Comparison of ENCODE assay signal across 15 mouse cellular contexts in the genomic region with DNA sequence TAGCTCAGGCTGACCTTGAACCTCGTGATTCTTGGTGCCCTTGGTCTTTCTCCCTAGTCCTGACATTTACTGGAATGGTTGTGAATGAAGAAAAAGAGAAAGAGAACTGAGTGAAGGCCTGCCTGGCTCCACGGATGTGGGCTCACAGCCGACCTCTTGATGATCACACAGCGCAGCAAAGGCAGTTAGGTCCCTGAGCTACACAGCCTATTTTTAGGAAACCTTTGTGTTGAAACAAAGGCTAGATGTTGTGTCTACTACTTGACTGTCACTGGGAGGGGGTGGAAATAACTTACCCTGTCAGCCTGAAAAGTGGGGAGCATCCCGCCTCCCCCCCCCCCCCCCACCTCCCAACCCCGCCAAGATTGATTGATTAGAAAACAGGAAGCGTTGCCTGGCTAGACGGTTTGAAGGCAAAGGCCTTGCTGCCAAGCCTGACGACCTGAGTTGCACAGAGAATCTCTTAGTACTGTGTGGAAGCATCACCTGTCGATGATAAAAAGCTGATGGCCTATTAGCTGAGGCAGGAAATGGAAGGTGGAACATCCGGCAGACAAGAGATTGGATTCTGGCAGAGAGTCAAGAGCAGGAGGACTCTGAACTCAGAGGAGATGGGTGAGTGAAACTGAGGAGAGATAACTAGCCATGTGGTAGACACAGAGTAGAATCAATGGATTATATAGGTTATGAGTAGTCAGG. TPM values are rescaled to one million over a fixed set of nuclear protein-coding genes. Genes with fewer than 3 reads are reported as not detected.
DNase-seq lines count a peak whose midpoint lies in the region; ATAC-seq and TF ChIP-seq lines count a peak whose summit lies in the region.
"Had no signal": no experiment of that assay in that cellular context is flagged by ENCODE, and none has a peak within 500 bp of the region (broad histone marks: within the 10 kb centered on the region; RNA-seq: fewer than 3 reads in every experiment).

No protein-coding gene starts in this region.

- WGBS in thymus, adult 2 months: 13% methylated on average over 11 of the region's 11 CpGs
- 34% methylated on average over 11 of the region's 11 CpGs for WGBS in liver, postnatal 0 days (ENCODE audit: insufficient replicate concordance)

- no peak for DNase-seq in thymus, adult 2 months
- no peak for DNase-seq in thymus, adult 18-20 months
- DNase-seq in liver, postnatal 0 days: no peak
- no peak for DNase-seq in neural tube, embryonic 10.5 days (ENCODE audit: extremely low spot score, low spot score)
- no peak for DNase-seq in layer of hippocampus, adult 2 months (ENCODE audit: low spot score in 2 of 2)
- no peak for DNase-seq in frontal cortex, postnatal 10 days (ENCODE audit: low spot score in 2 of 2)
- DNase-seq: cerebellum, adult 18-20 months; heart, adult 11 months; left cerebral cortex, postnatal 4 days; retina, postnatal 1 day; spleen, adult 18-20 months had no signal

- H3K4me3 ChIP-seq in thymus, adult 2 months (ENCODE audit: control insufficient read depth, insufficient read depth, low read length): no peak overlapping the region
- no peak overlapping the region for H3K4me3 ChIP-seq in liver, postnatal 0 days (ENCODE audit: low read depth, low read length)
- no peak overlapping the region for H3K4me3 ChIP-seq in layer of hippocampus, adult 2 months
- H3K4me3 ChIP-seq: erythroblast, embryonic 14.5 days; midbrain, embryonic 13.5 days; neural tube, embryonic 12.5 days had no signal

- H3K36me3 ChIP-seq in thymus, adult 2 months (ENCODE audit: control insufficient read depth, insufficient read depth, low read length): no peaks in the 10 kb centered on the region
- H3K36me3 ChIP-seq in liver, postnatal 0 days (replicated peaks; ENCODE audit: insufficient read depth, low read length): 0 out of 2 replicates have a peak, but pooled peaks cover 7% of the 10 kb centered on the region

- no peak overlapping the region for H3K9ac ChIP-seq in liver, postnatal 0 days (replicated peaks)
- H3K9ac ChIP-seq: midbrain, embryonic 13.5 days; neural tube, embryonic 12.5 days had no signal

- peaks cover 32% of the 10 kb centered on the region for H3K4me1 ChIP-seq in thymus, adult 2 months (replicated peaks; ENCODE audit: control insufficient read depth, insufficient read depth, low read length)
- H3K4me1 ChIP-seq in liver, postnatal 0 days (ENCODE audit: insufficient read depth): peaks cover 19% of the 10 kb centered on the region
- H3K4me1 ChIP-seq: neural tube, embryonic 12.5 days had no signal

- H3K9me3 ChIP-seq in liver, postnatal 0 days (ENCODE audit: low read length): no peaks in the 10 kb centered on the region
- H3K9me3 ChIP-seq: midbrain, embryonic 13.5 days; neural tube, embryonic 12.5 days had no signal

- H3K27me3 ChIP-seq in thymus, adult 2 months (ENCODE audit: control insufficient read depth, insufficient read depth, low read length): no peaks in the 10 kb centered on the region
- no peaks in the 10 kb centered on the region for H3K27me3 ChIP-seq in liver, postnatal 0 days (ENCODE audit: insufficient read depth, low read length)
- H3K27me3 ChIP-seq: neural tube, embryonic 12.5 days had no signal

- peak; percentile 24; the same call in 1 of the 2 replicates for ATAC-seq in erythroblast, adult 5-6 weeks (replicated peaks; ENCODE audit: low FRiP score, poor library complexity, severe bottlenecking)
- ATAC-seq in liver, postnatal 0 days: peak; percentile 46
- ATAC-seq: midbrain, embryonic 13.5 days had no signal

- TF ChIP-seq EP300 in liver, postnatal 0 days (IDR thresholded peaks at IDR 0.05; ENCODE audit: low read depth): no peak

- TF ChIP-seq CTCF in thymus, adult 2 months (IDR thresholded peaks at IDR 0.05; ENCODE audit: borderline replicate concordance, control insufficient read depth, extremely low read depth, insufficient read depth, low read length, poor library complexity): no peak
- TF ChIP-seq CTCF in liver, postnatal 0 days (IDR thresholded peaks at IDR 0.05; ENCODE audit: low read depth): no peak
- no peak for TF ChIP-seq CTCF in layer of hippocampus, adult 2 months (conservative IDR thresholded peaks at IDR 0.05)

- H3K4me2 ChIP-seq in liver, postnatal 0 days (ENCODE audit: low read depth, low read length): peak overlapping the region; percentile 13; the same call in 1 of the 2 replicates
- H3K4me2 ChIP-seq: midbrain, embryonic 13.5 days; neural tube, embryonic 12.5 days had no signal

- TF ChIP-seq POLR2A in thymus, adult 2 months (IDR thresholded peaks at IDR 0.05; ENCODE audit: control insufficient read depth, extremely low read depth, insufficient read depth, low read length, poor library complexity): no peak

- H3K27ac ChIP-seq in thymus, adult 2 months (ENCODE audit: control insufficient read depth, insufficient read depth, low read length): peak overlapping the region; percentile 66
- H3K27ac ChIP-seq in liver, postnatal 0 days (ENCODE audit: low read depth): peak overlapping the region; percentile 8; the same call in 1 of the 2 replicates
- H3K27ac ChIP-seq in layer of hippocampus, adult 2 months: no peak overlapping the region
- H3K27ac ChIP-seq: midbrain, embryonic 13.5 days; neural tube, embryonic 12.5 days had no signal

RNA-seq across cellular contexts. Expression of a gene that starts 42.3 kb away (rescaled TPM):
- 27.7 and 29.6 TPM in 2 replicates for polyA plus RNA-seq in thymus, adult 2 months (2012; rRNA removed)
- 251 and 276 TPM in 2 replicates for total RNA-seq in erythroblast, adult 5-6 weeks (2015; ENCODE audit: low replicate concordance)
- 521 and 575 TPM in 2 replicates for total RNA-seq in erythroblast, adult 5-6 weeks (2017; ENCODE audit: low replicate concordance)
- 18.2 and 20.6 TPM in 2 replicates for polyA plus RNA-seq in liver, postnatal 0 days (2015; fragmentation: Nextera tagmentation; extraction: Ambion mirVana)
- 10 to 100 TPM; 84.2 to 84.3 TPM for total RNA-seq in layer of hippocampus, adult 2 months (2021)
